Mouse (Mus musculus) forelimb bud, embryonic 11.5 days (tissue): ENCODE measurements around the gene Gm2a.

Experiments
- DNase-seq: peaks from one replicate; pipeline ENCODE4 v3.0.0-alpha.2; 2012; ENCODE audit warnings: low read depth, low spot score

The Gm2a gene

GRCm38 (mm10) chr11:55131077-55131742 lies 33.3 kb downstream of the Gm2a start:
- no peak for DNase-seq

DNA sequence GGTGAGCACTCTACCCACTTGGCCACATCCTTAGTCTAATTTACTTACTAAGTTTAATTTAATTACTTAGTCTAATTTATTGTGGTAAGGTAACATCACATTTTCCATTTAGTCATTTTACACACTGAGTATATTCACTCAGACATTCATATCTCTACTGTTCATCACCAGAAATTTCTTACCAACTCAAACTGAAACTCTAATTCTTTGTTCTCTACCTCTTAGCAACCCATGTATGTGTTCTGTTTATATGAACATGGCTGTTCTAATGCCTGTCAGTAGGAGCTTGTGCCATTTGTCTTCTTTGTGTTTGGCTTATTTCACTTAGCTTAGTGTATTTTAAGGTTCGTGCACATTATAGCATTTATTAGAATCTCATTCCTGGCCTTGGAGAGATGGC lies 34.0 kb downstream of the Gm2a start:
- DNase-seq: no peak

GRCm38 (mm10) chr11:55133204-55133603 lies 35.3 kb downstream of the Gm2a start:
- DNase-seq: no peak

GRCm38 (mm10) chr11:55134407-55134806 lies 36.5 kb downstream of the Gm2a start:
- DNase-seq: no peak

GRCm38 (mm10) chr11:55134871-55135270 lies 37.0 kb downstream of the Gm2a start:
- no peak for DNase-seq

GRCm38 (mm10) chr11:55136770-55137547 lies 39.0 kb downstream of the Gm2a start:
- no peak for DNase-seq

DNA sequence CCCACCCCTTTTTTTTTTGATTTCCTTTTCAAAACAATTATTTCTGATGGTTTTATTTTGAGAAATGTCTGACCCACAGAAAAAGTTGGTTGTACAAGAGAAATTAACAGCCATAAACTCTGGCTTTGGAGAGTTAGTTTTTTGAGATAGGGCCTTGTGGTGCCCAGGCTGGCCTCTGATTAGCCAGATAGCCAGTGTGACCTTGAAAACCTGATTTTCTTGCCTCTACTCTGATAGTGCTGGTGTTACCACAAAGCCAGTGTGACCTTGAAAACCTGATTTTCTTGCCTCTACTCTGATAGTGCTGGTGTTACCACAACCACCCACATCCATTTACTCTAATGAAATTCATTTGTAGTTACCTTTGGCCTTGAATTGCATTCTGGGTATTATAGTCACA lies 39.7 kb downstream of the Gm2a start:
- no peak for DNase-seq

DNA sequence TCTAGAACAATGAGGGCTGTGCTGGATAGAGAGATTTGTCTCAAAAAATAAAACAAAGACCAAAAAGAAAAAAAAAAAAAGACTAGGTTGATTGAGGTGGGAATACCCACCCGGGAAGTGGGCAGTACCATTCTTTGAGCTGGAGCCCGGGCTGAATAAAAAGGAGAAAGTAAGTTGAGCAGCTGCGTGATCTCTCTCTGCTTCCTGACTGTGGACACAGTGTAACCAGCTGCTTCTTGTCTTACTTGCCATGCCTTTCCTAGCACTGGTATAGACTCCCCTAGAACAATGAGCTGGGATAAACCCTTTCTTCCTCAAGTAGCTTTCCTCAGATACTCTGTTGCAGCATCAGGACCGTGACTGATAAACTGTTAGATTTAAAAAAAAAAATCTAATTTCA lies 43.6 kb downstream of the Gm2a start:
- DNase-seq: no peak

DNA sequence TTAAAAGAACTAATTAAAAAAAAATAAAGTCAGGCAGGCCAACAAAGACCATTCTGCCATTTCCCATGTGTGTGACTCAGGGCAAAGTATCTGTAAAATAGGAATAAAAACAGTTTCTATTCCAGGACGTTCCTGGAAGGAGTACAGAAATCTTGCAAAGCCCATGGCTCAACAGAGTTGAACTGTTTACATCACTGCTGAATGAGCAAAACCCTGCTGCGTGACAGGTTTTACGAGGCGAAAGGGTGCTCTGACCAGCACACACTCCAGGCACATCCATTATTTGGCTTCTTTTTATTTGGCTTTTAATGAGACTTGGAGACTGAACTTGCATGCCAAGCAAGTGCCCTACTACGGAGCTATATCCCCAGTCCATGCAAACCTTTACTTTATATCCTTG lies 46.1 kb downstream of the Gm2a start:
- DNase-seq: peak; percentile 8

- no peak for DNase-seq
Measured at GRCm38 (mm10) chr11:55146855-55147254, 48.9 kb downstream of the Gm2a start.

DNA sequence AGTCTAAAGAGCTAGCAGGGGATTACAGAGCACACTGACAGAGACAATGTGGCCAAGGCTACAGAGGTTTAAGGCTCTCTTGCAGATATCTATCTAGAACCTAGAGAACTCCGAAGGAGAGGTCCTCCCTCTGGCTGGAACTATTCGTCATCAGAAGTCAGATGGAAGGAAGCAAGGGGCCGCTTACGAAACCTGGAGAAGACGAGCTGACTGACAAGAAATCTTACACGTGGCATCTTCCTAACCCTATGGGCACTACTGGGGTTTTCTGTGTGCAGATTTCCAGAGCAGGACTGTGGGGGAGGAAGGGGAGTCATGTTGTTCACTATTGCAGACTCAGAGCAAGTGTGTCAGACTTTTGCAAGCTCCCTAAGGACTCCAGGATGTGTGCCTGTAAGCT lies 49.5 kb downstream of the Gm2a start:
- no peak for DNase-seq

GRCm38 (mm10) chr11:55148461-55148860 lies 50.5 kb downstream of the Gm2a start:
- DNase-seq: no peak

DNA sequence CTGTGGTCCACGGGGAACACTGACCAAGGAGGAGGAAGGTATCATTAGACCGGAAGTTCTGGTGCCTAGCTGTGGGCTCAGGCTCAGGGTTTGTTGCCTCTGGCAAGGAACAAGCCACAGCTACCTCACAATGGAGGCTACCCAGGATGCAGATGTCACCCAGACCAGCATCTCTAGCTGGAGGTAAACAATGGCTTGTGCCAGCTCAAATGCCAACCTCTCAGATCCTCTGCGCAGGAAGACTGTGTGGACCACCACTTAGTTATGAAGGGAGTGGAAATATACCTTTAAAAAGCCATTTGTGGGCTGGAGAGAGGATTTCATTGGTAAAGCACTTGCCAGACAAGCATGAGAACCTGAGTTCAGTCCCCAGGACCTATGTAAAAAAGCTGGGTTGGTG lies 53.7 kb downstream of the Gm2a start, which contains the start of gene Slc36a3:
Gene Slc36a3, minus strand, starts transcription at position 101 of the 400 bp plus-strand sequence.
- no peak for DNase-seq

DNA sequence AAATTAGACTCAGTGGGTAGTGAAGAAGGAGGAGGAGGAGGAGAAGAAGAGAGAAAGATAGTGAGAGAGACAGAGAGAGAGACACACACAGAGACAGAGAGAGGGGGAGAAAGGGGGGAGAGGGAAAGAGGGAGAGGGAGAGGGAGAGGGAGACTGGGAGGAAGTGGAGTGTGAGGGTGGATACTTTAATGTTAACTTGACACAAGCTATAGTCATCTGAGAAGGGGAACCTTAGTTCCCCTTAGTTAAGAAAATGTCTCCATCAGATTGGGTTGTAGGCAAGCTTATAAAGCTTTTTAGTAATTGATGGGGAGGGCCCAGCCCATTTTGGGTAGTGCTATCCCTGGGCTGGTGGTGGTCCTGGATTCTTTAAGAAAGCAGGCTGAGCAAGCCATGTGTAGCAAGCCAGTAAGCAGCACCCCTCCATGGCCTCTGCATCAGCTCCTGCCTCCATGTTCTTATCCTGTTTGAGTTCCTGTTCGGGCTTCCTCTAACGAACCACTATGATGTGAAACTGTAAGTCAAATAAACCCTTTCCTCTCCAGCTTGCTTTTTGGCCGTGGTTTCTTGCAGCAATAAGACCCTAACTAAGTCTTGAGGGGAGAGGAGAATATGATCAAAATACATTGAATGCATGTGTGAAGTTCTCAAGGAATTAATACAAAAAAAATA lies 56.6 kb downstream of the Gm2a start:
- no peak for DNase-seq

DNA sequence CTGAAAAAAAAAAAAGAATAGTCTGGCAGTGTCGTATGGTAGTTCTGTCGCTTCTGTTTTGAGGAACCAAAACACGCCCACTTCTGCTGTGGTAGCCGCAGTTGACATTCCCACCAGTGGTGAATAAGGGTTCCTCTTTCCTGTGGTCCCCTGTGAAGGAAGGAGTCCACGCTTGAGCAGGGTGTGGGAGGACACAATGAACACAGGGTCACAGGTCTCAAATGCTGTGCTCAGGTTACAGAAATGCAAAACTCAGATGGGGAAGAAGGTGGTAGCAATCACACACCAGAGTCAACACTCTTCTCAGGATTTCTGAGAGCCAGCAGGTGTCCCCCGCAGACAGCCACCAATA lies 57.1 kb downstream of the Gm2a start:
- no peak for DNase-seq

- DNase-seq: peak; percentile 73
Measured at GRCm38 (mm10) chr11:55158785-55159359, 61.0 kb downstream of the Gm2a start.
